Mouse (Mus musculus): ENCODE data around the gene Plk5.
A peak's percentile ranks its signal among the peaks of the same experiment; 100 is the strongest.

Gene Plk5

GRCm38 (mm10) chr10:80357336-80357735 lies 1.1 kb downstream of the Plk5 start:
- no peak for DNase-seq (ENCODE audit: low spot score)

- no peak for DNase-seq (ENCODE audit: low spot score)
These were observed 1.9 kb downstream of the Plk5 start for GRCm38 (mm10) chr10:80357994-80358639.

- DNase-seq (ENCODE audit: low spot score) = no peak
These were observed 7.5 kb downstream of the Plk5 start for GRCm38 (mm10) chr10:80363734-80364133.

- no peak for DNase-seq (ENCODE audit: low spot score)
These were observed 9.5 kb downstream of the Plk5 start for GRCm38 (mm10) chr10:80365736-80366135.

GRCm38 (mm10) chr10:80367954-80368353 lies 11.7 kb downstream of the Plk5 start:
- no peak for DNase-seq (ENCODE audit: low spot score)

GRCm38 (mm10) chr10:80368392-80368791 lies 12.1 kb downstream of the Plk5 start:
- no peak for DNase-seq (ENCODE audit: low spot score)

- no peak for DNase-seq (ENCODE audit: low spot score)
These were observed 13.9 kb downstream of the Plk5 start for GRCm38 (mm10) chr10:80369995-80370747.

GRCm38 (mm10) chr10:80371411-80371966 lies 15.2 kb downstream of the Plk5 start:
- DNase-seq (ENCODE audit: low spot score) = no peak

GRCm38 (mm10) chr10:80371983-80372382 lies 15.7 kb downstream of the Plk5 start:
- DNase-seq (ENCODE audit: low spot score) = no peak

- DNase-seq (ENCODE audit: low spot score) = no peak
These were observed 16.4 kb downstream of the Plk5 start for GRCm38 (mm10) chr10:80372706-80373105.

GRCm38 (mm10) chr10:80374063-80374462 lies 17.8 kb downstream of the Plk5 start:
- DNase-seq (ENCODE audit: low spot score) = no peak

GRCm38 (mm10) chr10:80376160-80376559 lies 19.9 kb downstream of the Plk5 start:
- DNase-seq (ENCODE audit: low spot score) = peak; percentile 79

- DNase-seq (ENCODE audit: low spot score) = no peak
These were observed 21.5 kb downstream of the Plk5 start for GRCm38 (mm10) chr10:80377716-80378115.

- no peak for DNase-seq (ENCODE audit: low spot score)
These were observed 26.5 kb downstream of the Plk5 start for GRCm38 (mm10) chr10:80382641-80383365.

- DNase-seq (ENCODE audit: low spot score) = no peak
These were observed 27.2 kb downstream of the Plk5 start for GRCm38 (mm10) chr10:80383431-80383830.

GRCm38 (mm10) chr10:80384115-80384639 lies 27.9 kb downstream of the Plk5 start:
- no peak for DNase-seq (ENCODE audit: low spot score)

GRCm38 (mm10) chr10:80384709-80385108 lies 28.4 kb downstream of the Plk5 start:
- DNase-seq (ENCODE audit: low spot score) = no peak

- DNase-seq (ENCODE audit: low spot score) = no peak
These were observed 29.1 kb downstream of the Plk5 start for GRCm38 (mm10) chr10:80385310-80385709.

GRCm38 (mm10) chr10:80385811-80386734 lies 29.8 kb downstream of the Plk5 start:
- no peak for DNase-seq (ENCODE audit: low spot score)

- DNase-seq (ENCODE audit: low spot score) = no peak
These were observed 30.6 kb downstream of the Plk5 start for GRCm38 (mm10) chr10:80386735-80387471.
